In genomic region chr2:13329754-13330417, GRCm38 (mm10) we compare ENCODE assay signal across 17 mouse cellular contexts. TPM values are rescaled to one million over a fixed set of nuclear protein-coding genes. Genes with fewer than 3 reads are reported as not detected.
DNase-seq lines count a peak whose midpoint lies in the region; ATAC-seq and TF ChIP-seq lines count a peak whose summit lies in the region.
"Had no signal": no experiment of that assay in that cellular context is flagged by ENCODE, and none has a peak within 500 bp of the region (broad histone marks: within the 10 kb centered on the region; RNA-seq: fewer than 3 reads in every experiment).

No protein-coding gene starts in this region.

- H3K9ac ChIP-seq in embryonic facial prominence, embryonic 11.5 days (replicated peaks; ENCODE audit: low read length) = no peak overlapping the region
- no peak overlapping the region for H3K9ac ChIP-seq in kidney, postnatal 0 days (ENCODE audit: low read depth, low read length)
- H3K9ac ChIP-seq in CH12.LX (ENCODE audit: insufficient read depth, low read depth) = no peak overlapping the region
- no peak overlapping the region for H3K9ac ChIP-seq in heart, postnatal 0 days (replicated peaks; ENCODE audit: low read depth, low read length)
- H3K9ac ChIP-seq: forebrain, embryonic 13.5 days; hindbrain, embryonic 14.5 days; liver, embryonic 15.5 days; midbrain, embryonic 13.5 days; neural tube, embryonic 13.5 days had no signal

- no peak for TF ChIP-seq POLR2A in CH12.LX (IDR thresholded peaks at IDR 0.05; ENCODE audit: low read depth, low read length)

- peak; percentile 7 for DNase-seq in embryonic facial prominence, embryonic 11.5 days (ENCODE audit: low spot score)
- no peak for DNase-seq in embryonic facial prominence, embryonic 10.5 days (ENCODE audit: low spot score)
- peak; percentile 46 for DNase-seq in kidney, postnatal 0 days (ENCODE audit: low spot score)
- DNase-seq in kidney, adult 9 months = no peak
- DNase-seq in CH12.LX (ENCODE audit: extremely low read depth) = peak; percentile 52
- DNase-seq in heart, postnatal 0 days (ENCODE audit: low spot score) = peak; percentile 32
- DNase-seq in urinary bladder, postnatal 4 days (ENCODE audit: low spot score in 2 of 2) = no peak
- DNase-seq: adrenal gland, postnatal 25 days; B cell, adult 2 months; gastrocnemius, postnatal 25 days; kidney, adult 18-20 months had no signal

- H3K36me3 ChIP-seq in embryonic facial prominence, embryonic 11.5 days (replicated peaks; ENCODE audit: control insufficient read depth, insufficient read depth, low read depth, low read length) = no peaks in the 10 kb centered on the region
- no peaks in the 10 kb centered on the region for H3K36me3 ChIP-seq in embryonic facial prominence, embryonic 10.5 days (replicated peaks)
- no peaks in the 10 kb centered on the region for H3K36me3 ChIP-seq in kidney, postnatal 0 days (ENCODE audit: insufficient read depth, low read length)
- H3K36me3 ChIP-seq in CH12.LX (replicated peaks in 1 of 2; ENCODE audit: control insufficient read depth in 1 of 2, insufficient read depth in 1 of 2, low read length in 1 of 2) = no peaks in the 10 kb centered on the region
- H3K36me3 ChIP-seq in heart, postnatal 0 days (replicated peaks; ENCODE audit: control insufficient read depth, insufficient read depth, low read length) = no peaks in the 10 kb centered on the region
- H3K36me3 ChIP-seq: liver, embryonic 15.5 days; midbrain, embryonic 13.5 days; neural tube, embryonic 13.5 days had no signal

- TF ChIP-seq EP300 in CH12.LX (IDR thresholded peaks at IDR 0.05; ENCODE audit: low read length) = no peak; the same call in 1 of the 2 replicates
- TF ChIP-seq EP300 in heart, postnatal 0 days (IDR thresholded peaks at IDR 0.05; ENCODE audit: low read depth) = peak; percentile 74

- no peaks in the 10 kb centered on the region for H3K4me1 ChIP-seq in embryonic facial prominence, embryonic 11.5 days (ENCODE audit: control insufficient read depth, insufficient read depth, low read length)
- H3K4me1 ChIP-seq in embryonic facial prominence, embryonic 10.5 days = no peaks in the 10 kb centered on the region
- no peaks in the 10 kb centered on the region for H3K4me1 ChIP-seq in kidney, postnatal 0 days (replicated peaks; ENCODE audit: insufficient read depth, low read length)
- peaks cover 13 to 18% of the 10 kb centered on the region in 2 experiments for H3K4me1 ChIP-seq in CH12.LX (ENCODE audit: control insufficient read depth in 1 of 2, insufficient read depth in 2 of 2)
- H3K4me1 ChIP-seq in heart, postnatal 0 days (ENCODE audit: control insufficient read depth, insufficient read depth) = no peaks in the 10 kb centered on the region
- H3K4me1 ChIP-seq: liver, embryonic 15.5 days; midbrain, embryonic 13.5 days; neural tube, embryonic 13.5 days had no signal

- H3K27ac ChIP-seq in embryonic facial prominence, embryonic 11.5 days (replicated peaks; ENCODE audit: low read depth, low read length) = no peak overlapping the region
- H3K27ac ChIP-seq in embryonic facial prominence, embryonic 10.5 days (replicated peaks) = no peak overlapping the region
- H3K27ac ChIP-seq in kidney, postnatal 0 days = no peak overlapping the region
- H3K27ac ChIP-seq in CH12.LX (ENCODE audit: insufficient read depth, low read depth) = no peak overlapping the region
- peak overlapping the region; percentile 58 for H3K27ac ChIP-seq in heart, postnatal 0 days (ENCODE audit: low read depth)
- H3K27ac ChIP-seq: forebrain, embryonic 13.5 days; hindbrain, embryonic 14.5 days; liver, embryonic 15.5 days; midbrain, embryonic 13.5 days; neural tube, embryonic 13.5 days had no signal

- TF ChIP-seq CTCF in kidney, postnatal 0 days (IDR thresholded peaks at IDR 0.05; ENCODE audit: low read depth) = no peak
- TF ChIP-seq CTCF in CH12.LX (conservative IDR thresholded peaks at IDR 0.05 in 1 of 2, IDR thresholded peaks at IDR 0.05 in 1 of 2; ENCODE audit: low read depth in 2 of 2, low read length in 2 of 2) = no peak
- TF ChIP-seq CTCF in heart, postnatal 0 days (IDR thresholded peaks at IDR 0.05; ENCODE audit: low read depth) = no peak

- H3K27me3 ChIP-seq in embryonic facial prominence, embryonic 11.5 days (ENCODE audit: control insufficient read depth, insufficient read depth, low read length) = no peaks in the 10 kb centered on the region
- H3K27me3 ChIP-seq in embryonic facial prominence, embryonic 10.5 days (replicated peaks; ENCODE audit: low read depth, poor library complexity, severe bottlenecking) = no peaks in the 10 kb centered on the region
- H3K27me3 ChIP-seq in kidney, postnatal 0 days (ENCODE audit: insufficient read depth, low read length) = no peaks in the 10 kb centered on the region
- H3K27me3 ChIP-seq in CH12.LX (replicated peaks) = no peaks in the 10 kb centered on the region
- H3K27me3 ChIP-seq in heart, postnatal 0 days (ENCODE audit: control insufficient read depth, insufficient read depth, low read length) = no peaks in the 10 kb centered on the region
- H3K27me3 ChIP-seq: forebrain, embryonic 13.5 days; liver, embryonic 15.5 days; midbrain, embryonic 13.5 days; neural tube, embryonic 13.5 days had no signal

- H3K79me2 ChIP-seq in CH12.LX (replicated peaks; ENCODE audit: control insufficient read depth, extremely low read depth, insufficient read depth, poor library complexity, severe bottlenecking) = no peaks in the 10 kb centered on the region

- no peak for TF ChIP-seq RAD21 in CH12.LX (IDR thresholded peaks at IDR 0.05; ENCODE audit: low read depth, low read length)

- WGBS in embryonic facial prominence, embryonic 11.5 days = 62% methylated on average over 4 of the region's 4 CpGs
- 64% methylated on average over 4 of the region's 4 CpGs for WGBS in embryonic facial prominence, embryonic 10.5 days
- WGBS in kidney, postnatal 0 days = 55% methylated on average over 4 of the region's 4 CpGs
- WGBS in heart, postnatal 0 days = 25% methylated on average over 4 of the region's 4 CpGs

- no peak for ATAC-seq in embryonic facial prominence, embryonic 11.5 days (replicated peaks; ENCODE audit: insufficient number of reproducible peaks, low FRiP score, low TSS enrichment, low read depth)
- no peak for ATAC-seq in kidney, postnatal 0 days (replicated peaks; ENCODE audit: low FRiP score, low read depth)
- ATAC-seq in heart, postnatal 0 days (ENCODE audit: insufficient read depth, low read depth) = no peak
- ATAC-seq in CD4-positive, CD25-positive, alpha-beta regulatory T cell, adult 4 months = no peak
- ATAC-seq: forebrain, embryonic 13.5 days had no signal

- no peak overlapping the region for H3K4me3 ChIP-seq in embryonic facial prominence, embryonic 11.5 days (ENCODE audit: low read depth, low read length)
- no peak overlapping the region for H3K4me3 ChIP-seq in embryonic facial prominence, embryonic 10.5 days
- no peak overlapping the region for H3K4me3 ChIP-seq in kidney, postnatal 0 days (replicated peaks; ENCODE audit: low read depth, low read length)
- no peak overlapping the region for H3K4me3 ChIP-seq in CH12.LX (replicated peaks in 1 of 3; ENCODE audit: low read depth in 2 of 3, low read length in 2 of 3, poor library complexity in 1 of 3)
- no peak overlapping the region for H3K4me3 ChIP-seq in heart, postnatal 0 days (ENCODE audit: low read depth, low read length)
- H3K4me3 ChIP-seq: forebrain, embryonic 13.5 days; liver, embryonic 15.5 days; midbrain, embryonic 13.5 days; neural tube, embryonic 13.5 days had no signal

- in situ Hi-C loops in CH12.LX (cut with MboI; ENCODE audit: low pct_ligation_motif_present, low pct_unique_long_range_greater_than_20kb, low sequenced_read_pairs) = no loop called here

- dilution Hi-C loops in CH12.LX (cut with MboI; ENCODE audit: extremely low pct_ligation_motif_present, extremely low pct_unique_long_range_greater_than_20kb, low sequenced_read_pairs) = no loop called here

- H3K4me2 ChIP-seq in embryonic facial prominence, embryonic 11.5 days (ENCODE audit: low read depth, low read length) = no peak overlapping the region
- no peak overlapping the region for H3K4me2 ChIP-seq in kidney, postnatal 0 days (ENCODE audit: low read length)
- H3K4me2 ChIP-seq in CH12.LX (ENCODE audit: insufficient read depth, low read depth, poor library complexity, severe bottlenecking) = peak overlapping the region; percentile 50; the same call in 1 of the 2 replicates
- no peak overlapping the region for H3K4me2 ChIP-seq in heart, postnatal 0 days (ENCODE audit: low read depth, low read length)
- H3K4me2 ChIP-seq: forebrain, embryonic 13.5 days; hindbrain, embryonic 14.5 days; liver, embryonic 15.5 days; midbrain, embryonic 13.5 days; neural tube, embryonic 13.5 days had no signal

- H3K9me3 ChIP-seq in embryonic facial prominence, embryonic 11.5 days (replicated peaks; ENCODE audit: control insufficient read depth, low read length) = no peaks in the 10 kb centered on the region
- no peaks in the 10 kb centered on the region for H3K9me3 ChIP-seq in embryonic facial prominence, embryonic 10.5 days
- no peaks in the 10 kb centered on the region for H3K9me3 ChIP-seq in kidney, postnatal 0 days (replicated peaks; ENCODE audit: low read length)
- H3K9me3 ChIP-seq in CH12.LX (replicated peaks; ENCODE audit: low read length) = no peaks in the 10 kb centered on the region
- no peaks in the 10 kb centered on the region for H3K9me3 ChIP-seq in heart, postnatal 0 days (replicated peaks; ENCODE audit: control insufficient read depth, low read length)
- H3K9me3 ChIP-seq: forebrain, embryonic 13.5 days; liver, embryonic 15.5 days; midbrain, embryonic 13.5 days; neural tube, embryonic 13.5 days had no signal

TF ChIP-seq in CH12.LX, 34 proteins besides CTCF, POLR2A, EP300 and RAD21:
- TF ChIP-seq ZKSCAN1 (IDR thresholded peaks at IDR 0.05; ENCODE audit: borderline replicate concordance, low read depth, low read length) (no peak), MEF2A (IDR thresholded peaks at IDR 0.05; ENCODE audit: borderline replicate concordance, low read depth, low read length) (0 out of 2 replicates have a peak, but pooled peaks have one; percentile 41), SIN3A (IDR thresholded peaks at IDR 0.05; ENCODE audit: low read length) (no peak), MXI1 (IDR thresholded peaks at IDR 0.05; ENCODE audit: low read depth, low read length) (no peak), GABPA (IDR thresholded peaks at IDR 0.05; ENCODE audit: insufficient replicate concordance, low read depth, low read length) (no peak)

RNA-seq across cellular contexts. Expression of gene Rsu1, which starts 58.7 kb away (rescaled TPM):
- polyA plus RNA-seq in embryonic facial prominence, embryonic 11.5 days (2014; fragmentation: Nextera tagmentation; extraction: Ambion mirVana) = 105 and 107 TPM in 2 replicates
- polyA plus RNA-seq in embryonic facial prominence, embryonic 10.5 days (2016; fragmentation: Nextera tagmentation; extraction: Ambion mirVana) = 70.2 and 80.1 TPM in 2 replicates
- polyA plus RNA-seq in kidney, postnatal 0 days (2015; fragmentation: Nextera tagmentation; extraction: Ambion mirVana) = 151 and 164 TPM in 2 replicates
- 29.5 and 33.0 TPM in 2 replicates for total RNA-seq in CH12.LX (2012; rRNA removed)
- total RNA-seq in CH12.LX (2014; rRNA removed) = 86.3 and 86.4 TPM in 2 replicates
- 102 and 108 TPM in 2 replicates for polyA plus RNA-seq in CH12.LX (2012; ENCODE audit: insufficient read length, low read depth)
- total RNA-seq in heart, postnatal 0 days (2014; rRNA removed; ENCODE audit: low replicate concordance) = 175 and 202 TPM in 2 replicates
- 125 and 126 TPM in 2 replicates for polyA plus RNA-seq in heart, postnatal 0 days (2015; fragmentation: Nextera tagmentation; extraction: Ambion mirVana)
- polyA plus RNA-seq in CD4-positive, CD25-positive, alpha-beta regulatory T cell, adult 4 months (2017; shearing (Covaris generic)) = 10 to 100 TPM; 63.1 to 74.5 TPM

Comparison
In these comparisons a context has a peak if more than half of its experiments do, and no peak if none do; other contexts are left out.
1. DNase-seq: peak in embryonic facial prominence, embryonic 11.5 days (single experiment), kidney, postnatal 0 days (single experiment), CH12.LX (single experiment) and heart, postnatal 0 days (single experiment); none in embryonic facial prominence, embryonic 10.5 days (single experiment), kidney, adult 9 months (single experiment) and urinary bladder, postnatal 4 days (0 of 2).